Mouse (Mus musculus): Measurements from ENCODE around the gene Fndc8. TPM values are rescaled to one million over a fixed set of nuclear protein-coding genes. Genes with fewer than 3 reads are reported as not detected.

The Fndc8 gene
- polyA plus RNA-seq, 1 experiment from 2014 or later: 0.22 TPM

GRCm38 (mm10) chr11:82852958-82853357 lies 39.0 kb upstream of the Fndc8 start:
- WGBS: 82% methylated on average over 7 of the region's 7 CpGs
- Histone ChIP-seq H3K4me1 (ENCODE audit: control insufficient read depth, insufficient read depth, low read length) (peaks cover 6% of the 10 kb centered on the region), H3K27me3 (ENCODE audit: control insufficient read depth, insufficient read depth, low read length) (no peaks in the 10 kb centered on the region), H3K9me3 (replicated peaks; ENCODE audit: control insufficient read depth, low read length) (no peaks in the 10 kb centered on the region), H3K9ac (ENCODE audit: low read length) (no peak overlapping the region), H3K27ac (ENCODE audit: low read length) (no peak overlapping the region), H3K4me3 (replicated peaks; ENCODE audit: low read length) (no peak overlapping the region), H3K36me3 (ENCODE audit: control insufficient read depth, insufficient read depth, low read length) (no peaks in the 10 kb centered on the region), H3K4me2 (ENCODE audit: low read depth, low read length) (no peak overlapping the region)
- no peak for ATAC-seq (ENCODE audit: insufficient read depth, low FRiP score)

- H3K9me3 ChIP-seq (replicated peaks; ENCODE audit: control insufficient read depth, low read length): no peaks in the 10 kb centered on the region
- no peak overlapping the region for H3K4me2 ChIP-seq (ENCODE audit: low read depth, low read length)
- no peaks in the 10 kb centered on the region for H3K27me3 ChIP-seq (ENCODE audit: control insufficient read depth, insufficient read depth, low read length)
- no peaks in the 10 kb centered on the region for H3K36me3 ChIP-seq (ENCODE audit: control insufficient read depth, insufficient read depth, low read length)
- no peak for ATAC-seq (ENCODE audit: insufficient read depth, low FRiP score)
- H3K4me3 ChIP-seq (replicated peaks; ENCODE audit: low read length): no peak overlapping the region
- WGBS: 85% methylated on average over 6 of the region's 6 CpGs
- no peak overlapping the region for H3K27ac ChIP-seq (ENCODE audit: low read length)
- H3K4me1 ChIP-seq (ENCODE audit: control insufficient read depth, insufficient read depth, low read length): peaks cover 8% of the 10 kb centered on the region
- H3K9ac ChIP-seq (ENCODE audit: low read length): no peak overlapping the region
Measured at GRCm38 (mm10) chr11:82854111-82854510, 37.8 kb upstream of the Fndc8 start.

- H3K9me3 ChIP-seq (replicated peaks; ENCODE audit: control insufficient read depth, low read length): no peaks in the 10 kb centered on the region
- H3K27me3 ChIP-seq (ENCODE audit: control insufficient read depth, insufficient read depth, low read length): no peaks in the 10 kb centered on the region
- no peak overlapping the region for H3K4me2 ChIP-seq (ENCODE audit: low read depth, low read length)
- H3K9ac ChIP-seq (ENCODE audit: low read length): no peak overlapping the region
- ATAC-seq (ENCODE audit: insufficient read depth, low FRiP score): peak; percentile 87
- WGBS: 58% methylated on average over 9 of the region's 9 CpGs
- H3K27ac ChIP-seq (ENCODE audit: low read length): peak overlapping the region; percentile 70
- no peak overlapping the region for H3K4me3 ChIP-seq (replicated peaks; ENCODE audit: low read length)
- no peaks in the 10 kb centered on the region for H3K36me3 ChIP-seq (ENCODE audit: control insufficient read depth, insufficient read depth, low read length)
- H3K4me1 ChIP-seq (ENCODE audit: control insufficient read depth, insufficient read depth, low read length): peaks cover 9% of the 10 kb centered on the region
Measured at GRCm38 (mm10) chr11:82855327-82855973, 36.5 kb upstream of the Fndc8 start.

- Histone ChIP-seq H3K9ac (ENCODE audit: low read length) (no peak overlapping the region), H3K36me3 (ENCODE audit: control insufficient read depth, insufficient read depth, low read length) (no peaks in the 10 kb centered on the region), H3K27me3 (ENCODE audit: control insufficient read depth, insufficient read depth, low read length) (no peaks in the 10 kb centered on the region), H3K4me2 (ENCODE audit: low read depth, low read length) (no peak overlapping the region), H3K4me1 (ENCODE audit: control insufficient read depth, insufficient read depth, low read length) (peaks cover 9% of the 10 kb centered on the region), H3K4me3 (replicated peaks; ENCODE audit: low read length) (no peak overlapping the region), H3K27ac (ENCODE audit: low read length) (peak overlapping the region; percentile 66; the same call in 1 of the 2 replicates), H3K9me3 (replicated peaks; ENCODE audit: control insufficient read depth, low read length) (no peaks in the 10 kb centered on the region)
- ATAC-seq (ENCODE audit: insufficient read depth, low FRiP score): peak; percentile 30; the same call in 1 of the 2 replicates
- WGBS: 58% methylated on average over 10 of the region's 10 CpGs
Measured at GRCm38 (mm10) chr11:82856032-82856431, 35.9 kb upstream of the Fndc8 start.

- no peak for ATAC-seq (ENCODE audit: insufficient read depth, low FRiP score)
- 68% methylated on average over 13 of the region's 13 CpGs for WGBS
Measured at GRCm38 (mm10) chr11:82857307-82857848, 34.5 kb upstream of the Fndc8 start.

GRCm38 (mm10) chr11:82860759-82861158 lies 31.2 kb upstream of the Fndc8 start:
- Histone ChIP-seq H3K27me3 (ENCODE audit: control insufficient read depth, insufficient read depth, low read length) (no peaks in the 10 kb centered on the region), H3K36me3 (ENCODE audit: control insufficient read depth, insufficient read depth, low read length) (no peaks in the 10 kb centered on the region), H3K4me3 (replicated peaks; ENCODE audit: low read length) (no peak overlapping the region), H3K9me3 (replicated peaks; ENCODE audit: control insufficient read depth, low read length) (no peaks in the 10 kb centered on the region), H3K9ac (ENCODE audit: low read length) (no peak overlapping the region), H3K4me1 (ENCODE audit: control insufficient read depth, insufficient read depth, low read length) (peaks cover 19% of the 10 kb centered on the region), H3K4me2 (ENCODE audit: low read depth, low read length) (peak overlapping the region; percentile 15; the same call in 1 of the 2 replicates), H3K27ac (ENCODE audit: low read length) (peak overlapping the region; percentile 70; the same call in 1 of the 2 replicates)
- no peak for ATAC-seq (ENCODE audit: insufficient read depth, low FRiP score)
- WGBS: 76% methylated on average over 6 of the region's 6 CpGs

More at GRCm38 (mm10) chr11:82857307-82857848, 34.5 kb upstream of the Fndc8 start:
- H3K4me2 ChIP-seq (ENCODE audit: low read depth, low read length): no peak overlapping the region
- H3K27me3 ChIP-seq (ENCODE audit: control insufficient read depth, insufficient read depth, low read length): no peaks in the 10 kb centered on the region
- H3K36me3 ChIP-seq (ENCODE audit: control insufficient read depth, insufficient read depth, low read length): no peaks in the 10 kb centered on the region
- H3K9me3 ChIP-seq (replicated peaks; ENCODE audit: control insufficient read depth, low read length): no peaks in the 10 kb centered on the region
- no peak overlapping the region for H3K27ac ChIP-seq (ENCODE audit: low read length)
- H3K9ac ChIP-seq (ENCODE audit: low read length): no peak overlapping the region
- H3K4me3 ChIP-seq (replicated peaks; ENCODE audit: low read length): no peak overlapping the region
- H3K4me1 ChIP-seq (ENCODE audit: control insufficient read depth, insufficient read depth, low read length): peaks cover 19% of the 10 kb centered on the region

- peak overlapping the region; percentile 15; the same call in 1 of the 2 replicates for H3K4me2 ChIP-seq (ENCODE audit: low read depth, low read length)
- peak overlapping the region; percentile 70 for H3K27ac ChIP-seq (ENCODE audit: low read length)
- 60% methylated on average over 8 of the region's 8 CpGs for WGBS
- peaks cover 19% of the 10 kb centered on the region for H3K4me1 ChIP-seq (ENCODE audit: control insufficient read depth, insufficient read depth, low read length)
- no peaks in the 10 kb centered on the region for H3K9me3 ChIP-seq (replicated peaks; ENCODE audit: control insufficient read depth, low read length)
- no peaks in the 10 kb centered on the region for H3K27me3 ChIP-seq (ENCODE audit: control insufficient read depth, insufficient read depth, low read length)
- no peaks in the 10 kb centered on the region for H3K36me3 ChIP-seq (ENCODE audit: control insufficient read depth, insufficient read depth, low read length)
- no peak overlapping the region for H3K4me3 ChIP-seq (replicated peaks; ENCODE audit: low read length)
- H3K9ac ChIP-seq (ENCODE audit: low read length): no peak overlapping the region
- peak; percentile 87; the same call in 1 of the 2 replicates for ATAC-seq (ENCODE audit: insufficient read depth, low FRiP score)
Measured at GRCm38 (mm10) chr11:82861558-82861957, 30.4 kb upstream of the Fndc8 start.

GRCm38 (mm10) chr11:82862638-82863037 lies 29.3 kb upstream of the Fndc8 start:
- 83% methylated on average over 9 of the region's 9 CpGs for WGBS
- no peaks in the 10 kb centered on the region for H3K9me3 ChIP-seq (replicated peaks; ENCODE audit: control insufficient read depth, low read length)
- no peak overlapping the region for H3K9ac ChIP-seq (ENCODE audit: low read length)
- ATAC-seq (ENCODE audit: insufficient read depth, low FRiP score): no peak
- H3K36me3 ChIP-seq (ENCODE audit: control insufficient read depth, insufficient read depth, low read length): no peaks in the 10 kb centered on the region
- no peaks in the 10 kb centered on the region for H3K27me3 ChIP-seq (ENCODE audit: control insufficient read depth, insufficient read depth, low read length)
- H3K27ac ChIP-seq (ENCODE audit: low read length): no peak overlapping the region
- peaks cover 19% of the 10 kb centered on the region; the same call in 1 of the 2 replicates for H3K4me1 ChIP-seq (ENCODE audit: control insufficient read depth, insufficient read depth, low read length)
- no peak overlapping the region for H3K4me2 ChIP-seq (ENCODE audit: low read depth, low read length)
- H3K4me3 ChIP-seq (replicated peaks; ENCODE audit: low read length): no peak overlapping the region

- H3K36me3 ChIP-seq (ENCODE audit: control insufficient read depth, insufficient read depth, low read length): no peaks in the 10 kb centered on the region
- H3K4me2 ChIP-seq (ENCODE audit: low read depth, low read length): no peak overlapping the region
- H3K9ac ChIP-seq (ENCODE audit: low read length): no peak overlapping the region
- no peaks in the 10 kb centered on the region for H3K27me3 ChIP-seq (ENCODE audit: control insufficient read depth, insufficient read depth, low read length)
- no peak for ATAC-seq (ENCODE audit: insufficient read depth, low FRiP score)
- WGBS: 76% methylated on average over 2 of the region's 2 CpGs
- no peaks in the 10 kb centered on the region for H3K9me3 ChIP-seq (replicated peaks; ENCODE audit: control insufficient read depth, low read length)
- H3K27ac ChIP-seq (ENCODE audit: low read length): no peak overlapping the region
- H3K4me3 ChIP-seq (replicated peaks; ENCODE audit: low read length): no peak overlapping the region
- peaks cover 19% of the 10 kb centered on the region; the same call in 1 of the 2 replicates for H3K4me1 ChIP-seq (ENCODE audit: control insufficient read depth, insufficient read depth, low read length)
Measured at GRCm38 (mm10) chr11:82863059-82863458, 28.9 kb upstream of the Fndc8 start.

Data from stomach, embryonic 16.5 days (tissue).